Mouse (Mus musculus) heart, adult 9 months (tissue): ENCODE results near the gene Tbx6.

Source experiments
- DNase-seq, 2 experiments: peaks; one replicate each; pipeline ENCODE4 v3.0.0; 2022; ENCODE audit warnings: low spot score in 2 of 2

Gene Tbx6

GRCm38 (mm10) chr7:126817595-126817994, 36.3 kb downstream of the Tbx6 start:
- DNase-seq, result no peak

GRCm38 (mm10) chr7:126818818-126819217, 37.5 kb downstream of the Tbx6 start:
- DNase-seq, result no peak

GRCm38 (mm10) chr7:126821835-126822511, 40.7 kb downstream of the Tbx6 start:
- peak; percentile 74 to 83 for DNase-seq

- DNase-seq, result peak; percentile 29 to 64
These were observed 41.5 kb downstream of the Tbx6 start for GRCm38 (mm10) chr7:126822741-126823140.

- DNase-seq, result no peak
These were observed 42.0 kb downstream of the Tbx6 start for GRCm38 (mm10) chr7:126823202-126823711.

- no peak for DNase-seq
These were observed 42.7 kb downstream of the Tbx6 start for GRCm38 (mm10) chr7:126823940-126824339.

GRCm38 (mm10) chr7:126825403-126825802, 44.1 kb downstream of the Tbx6 start:
- DNase-seq, result no peak

- no peak for DNase-seq
These were observed 44.7 kb downstream of the Tbx6 start for GRCm38 (mm10) chr7:126825952-126826351.

GRCm38 (mm10) chr7:126831539-126831938, 50.3 kb downstream of the Tbx6 start, which contains the start of gene 4930451I11Rik:
Gene 4930451I11Rik, minus strand, starts transcription at chr7:126831639.
- no peak for DNase-seq

- peak; percentile 58 to 62 for DNase-seq
These were observed 50.8 kb downstream of the Tbx6 start for GRCm38 (mm10) chr7:126832036-126832598.

- no peak for DNase-seq
These were observed 52.0 kb downstream of the Tbx6 start for GRCm38 (mm10) chr7:126833294-126833693.
